Mouse (Mus musculus) embryonic facial prominence, embryonic 13.5 days (tissue): Measurements from ENCODE around the gene Zfp275. TPM values are rescaled to one million over a fixed set of nuclear protein-coding genes. Genes with fewer than 3 reads are reported as not detected.
"Not testable (repeated sequence)": the region's sequence is repeated elsewhere in the genome, so short reads cannot be mapped to it uniquely, and the experiment has no call there.

Experiments
- ATAC-seq: fragments of 200-750 bp; cut with Nextera tagmentation; 2 replicates; pipeline ENCODE4 v1.8.0; 2017; ENCODE audit warnings: low read depth; ENCODE audit not compliant: insufficient number of reproducible peaks, insufficient read depth, low FRiP score, low TSS enrichment
- H3K27ac ChIP-seq: fragments of 300-500 bp; sonication (generic); 2 replicates; pipeline ENCODE4 v1.5.1; 2015; ENCODE audit warnings: moderate library complexity, mild to moderate bottlenecking, inconsistent platforms
- H3K27me3 ChIP-seq: fragments of 300-500 bp; sonication (generic); 2 replicates; pipeline ENCODE4 v1.6.1; 2015; ENCODE audit warnings: mild to moderate bottlenecking, inconsistent platforms
- H3K36me3 ChIP-seq: fragments of 300-500 bp; sonication (generic); 2 replicates; pipeline ENCODE4 v1.6.1; 2015; ENCODE audit warnings: mild to moderate bottlenecking, inconsistent platforms
- H3K4me1 ChIP-seq: fragments of 300-500 bp; sonication (generic); 2 replicates; pipeline ENCODE4 v1.6.1; 2015; ENCODE audit warnings: inconsistent platforms
- H3K4me2 ChIP-seq: fragments of 300-500 bp; sonication (generic); 2 replicates; pipeline ENCODE4 v1.6.1; 2015; ENCODE audit warnings: moderate library complexity, mild to moderate bottlenecking, inconsistent platforms
- H3K4me3 ChIP-seq: fragments of 300-500 bp; sonication (generic); 2 replicates; pipeline ENCODE4 v1.5.1; 2015; ENCODE audit warnings: mild to moderate bottlenecking, inconsistent platforms
- H3K9ac ChIP-seq: fragments of 300-500 bp; sonication (generic); 2 replicates; pipeline ENCODE4 v1.6.1; 2015; ENCODE audit warnings: mild to moderate bottlenecking, inconsistent platforms
- H3K9me3 ChIP-seq: fragments of 300-500 bp; sonication (generic); 2 replicates; pipeline ENCODE4 v1.6.1; 2016; ENCODE audit warnings: inconsistent platforms
- WGBS: fragments of 180-500 bp; shearing (Covaris S2); methylation state at CpG from one replicate; pipeline ENCODE4 v1.1.7; 2015; ENCODE audit warnings: mixed read lengths; 5-methylcytosine and 5-hydroxymethylcytosine counted together
- polyA plus RNA-seq: library from polyadenylated mRNA; unstranded; fragments of >200 nt; fragmentation: Nextera tagmentation; extraction: Ambion mirVana; gene quantifications from 2 replicates; pipeline ENCODE4 v1.2.1, GENCODE M21; 2015

Zfp275 gene
- 14.7 and 18.0 TPM in 2 replicates for polyA plus RNA-seq

GRCm38 (mm10) chrX:73342483-73342895 lies at the start of gene Zfp275:
Zfp275 (plus strand) TSS chrX:73342621.
- peak within 1 kb of the TSS; percentile 62 for H3K4me2 ChIP-seq
- peaks cover 13% of the 10 kb centered on the region for H3K27me3 ChIP-seq
- H3K9me3 ChIP-seq, result no peaks in the 10 kb centered on the region
- H3K36me3 ChIP-seq, result no peaks in the 10 kb centered on the region
- ATAC-seq, result peak; percentile 75; the same call in 1 of the 2 replicates
- peak within 1 kb of the TSS; percentile 78 for H3K9ac ChIP-seq
- H3K4me3 ChIP-seq, result peak within 1 kb of the TSS; percentile 60
- 0 out of 2 replicates have a peak, but pooled peaks cover 3% of the 10 kb centered on the region for H3K4me1 ChIP-seq
- WGBS, result 20% methylated on average over 37 of the region's 37 CpGs
- H3K27ac ChIP-seq, result peak within 1 kb of the TSS; percentile 75

- H3K9ac ChIP-seq, H3K9me3 ChIP-seq, H3K4me3 ChIP-seq, H3K36me3 ChIP-seq, H3K4me2 ChIP-seq, ATAC-seq, H3K27ac ChIP-seq, H3K4me1 ChIP-seq, H3K27me3 ChIP-seq: not testable (repeated sequence)
- WGBS, result 90% methylated on average over 15 of the region's 17 CpGs
These were observed 49.5 kb upstream of the Zfp275 start, which contains the start of the genes Xlr5a and Xlr5c for GRCm38 (mm10) chrX:73292876-73293275. Xlr5a (minus strand) TSS chrX:73292976. Xlr5c (minus strand) TSS chrX:73292976.

GRCm38 (mm10) chrX:73295745-73296144 lies 46.7 kb upstream of the Zfp275 start:
- H3K27ac ChIP-seq, H3K4me2 ChIP-seq, H3K9ac ChIP-seq, H3K9me3 ChIP-seq, ATAC-seq, H3K36me3 ChIP-seq, H3K4me3 ChIP-seq, H3K4me1 ChIP-seq, H3K27me3 ChIP-seq: not testable (repeated sequence)
- 71% methylated on average over 10 of the region's 10 CpGs for WGBS

DNA sequence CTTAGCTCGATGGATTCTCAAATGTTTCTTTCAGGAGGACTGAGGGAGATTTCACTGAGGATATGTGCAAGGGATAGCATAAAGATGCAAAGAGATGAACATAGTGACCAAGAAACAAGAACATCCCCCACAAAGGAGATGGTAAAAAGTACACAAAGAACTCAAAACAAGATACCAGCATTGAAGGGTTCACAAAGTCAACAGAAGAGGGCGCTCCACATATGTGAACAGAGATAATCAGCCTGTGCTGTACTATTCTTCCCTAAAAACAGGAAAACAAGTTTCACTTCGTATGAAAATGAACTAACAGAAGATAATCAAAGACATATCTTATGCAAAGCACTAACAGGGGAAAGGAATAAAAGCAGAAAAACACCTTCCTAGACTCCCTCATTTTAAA lies 29.9 kb upstream of the Zfp275 start:
- Histone ChIP-seq H3K27me3 (0 out of 2 replicates have a peak, but pooled peaks cover 12% of the 10 kb centered on the region), H3K4me1 (no peaks in the 10 kb centered on the region), H3K9me3 (no peaks in the 10 kb centered on the region), H3K9ac (no peak overlapping the region), H3K4me3 (no peak overlapping the region), H3K4me2 (no peak overlapping the region), H3K27ac (no peak overlapping the region), H3K36me3 (no peaks in the 10 kb centered on the region)
- WGBS, result 36% methylated on average over 3 of the region's 3 CpGs
- ATAC-seq, result no peak

DNA sequence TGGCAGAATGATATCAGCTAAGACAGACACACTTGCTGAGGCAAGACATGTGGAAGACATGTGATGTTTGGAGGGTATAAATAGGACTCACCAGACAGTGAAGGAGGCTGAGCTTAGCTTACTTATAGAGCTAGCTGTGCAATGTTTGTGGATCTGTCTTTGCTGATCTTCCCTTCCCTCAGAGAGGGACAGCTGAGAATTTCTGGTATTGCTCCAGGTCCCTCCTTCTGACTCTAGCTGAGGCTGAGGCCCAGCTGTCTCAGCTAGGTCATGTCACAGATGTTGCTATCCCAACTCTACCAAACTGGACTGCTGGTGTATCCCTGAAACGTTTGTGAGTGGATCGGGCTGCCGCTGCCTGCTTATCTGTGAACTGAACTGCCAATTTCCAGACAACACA lies 21.4 kb upstream of the Zfp275 start:
- no peak for ATAC-seq
- no peak overlapping the region for H3K4me3 ChIP-seq

DNA sequence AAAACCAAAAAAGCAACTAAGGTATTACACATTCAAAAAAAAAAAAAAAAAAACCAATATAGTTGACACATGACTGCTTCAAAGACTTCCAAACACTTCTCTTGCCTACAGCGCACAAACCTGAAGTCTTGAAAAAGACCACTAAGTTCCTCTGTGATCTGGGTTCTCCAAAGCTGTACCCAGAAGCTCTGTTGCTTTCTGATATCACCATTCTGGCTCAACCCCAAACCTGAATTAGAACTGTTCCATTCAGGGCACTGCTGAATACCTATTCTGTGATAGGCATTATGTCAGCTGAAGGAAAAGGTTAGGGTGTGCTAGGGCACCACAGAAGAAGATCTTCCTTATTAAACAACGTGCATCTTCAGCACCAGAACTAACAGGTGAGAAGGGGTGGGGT lies 15.2 kb upstream of the Zfp275 start:
- no peaks in the 10 kb centered on the region for H3K9me3 ChIP-seq
- no peak for ATAC-seq
- H3K4me1 ChIP-seq, result no peaks in the 10 kb centered on the region
- no peak overlapping the region for H3K4me2 ChIP-seq
- WGBS, result 66% methylated on average over 2 of the region's 2 CpGs
- no peak overlapping the region for H3K4me3 ChIP-seq
- no peak overlapping the region for H3K9ac ChIP-seq
- H3K27me3 ChIP-seq, result peaks cover 7% of the 10 kb centered on the region; the same call in 1 of the 2 replicates
- no peak overlapping the region for H3K27ac ChIP-seq
- no peaks in the 10 kb centered on the region for H3K36me3 ChIP-seq

More for the DNA sequence above, 21.4 kb upstream of the Zfp275 start:
- no peak overlapping the region for H3K4me2 ChIP-seq
- no peak overlapping the region for H3K9ac ChIP-seq
- no peaks in the 10 kb centered on the region for H3K36me3 ChIP-seq
- H3K27ac ChIP-seq, result no peak overlapping the region
- H3K9me3 ChIP-seq, result no peaks in the 10 kb centered on the region
- WGBS, result 69% methylated on average over 3 of the region's 3 CpGs
- H3K27me3 ChIP-seq, result peaks cover 4% of the 10 kb centered on the region; the same call in 1 of the 2 replicates
- H3K4me1 ChIP-seq, result no peaks in the 10 kb centered on the region

GRCm38 (mm10) chrX:73333548-73333947 lies 8.9 kb upstream of the Zfp275 start:
- ATAC-seq, result no peak
- no peak overlapping the region for H3K4me3 ChIP-seq
- peaks cover 19% of the 10 kb centered on the region for H3K27me3 ChIP-seq
- H3K4me2 ChIP-seq, result no peak overlapping the region
- no peak overlapping the region for H3K9ac ChIP-seq
- no peaks in the 10 kb centered on the region for H3K9me3 ChIP-seq
- no peaks in the 10 kb centered on the region for H3K36me3 ChIP-seq
- no peak overlapping the region for H3K27ac ChIP-seq
- no peaks in the 10 kb centered on the region for H3K4me1 ChIP-seq

- H3K9me3 ChIP-seq, result no peaks in the 10 kb centered on the region
- H3K9ac ChIP-seq, result no peak within 1 kb of the TSS
- no peaks in the 10 kb centered on the region for H3K4me1 ChIP-seq
- H3K4me2 ChIP-seq, result no peak within 1 kb of the TSS
- WGBS, result 86% methylated on average over 4 of the region's 4 CpGs
- H3K27me3 ChIP-seq, result peaks cover 21% of the 10 kb centered on the region
- H3K36me3 ChIP-seq, result no peaks in the 10 kb centered on the region
- ATAC-seq, result no peak
- no peak within 1 kb of the TSS for H3K4me3 ChIP-seq
- no peak within 1 kb of the TSS for H3K27ac ChIP-seq
These were observed 5.7 kb upstream of the Zfp275 start, which contains the start of gene Gm45015 for GRCm38 (mm10) chrX:73336740-73337139. Gm45015 (minus strand) TSS chrX:73336840.

DNA sequence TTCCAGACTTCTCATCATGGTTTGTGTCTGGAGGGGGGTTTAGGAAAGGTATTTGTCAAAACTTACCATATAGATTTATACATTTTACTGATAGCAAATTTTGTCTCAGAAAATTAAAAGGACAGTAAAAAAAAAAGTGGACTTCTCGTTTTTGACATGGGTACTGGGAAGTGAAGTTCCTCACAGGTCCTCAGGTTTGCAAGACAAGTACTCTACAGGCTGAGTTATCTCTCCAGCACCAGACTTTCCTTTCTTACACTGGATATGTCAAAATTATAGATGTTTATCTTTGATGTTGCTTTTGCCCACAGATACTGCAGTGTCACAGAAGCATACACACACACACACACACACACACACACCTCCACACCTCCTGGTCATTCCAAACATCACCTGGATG lies 948 bp upstream of the Zfp275 start:
- WGBS, result 39% methylated on average over 1 of the region's 1 CpGs
- no peak for ATAC-seq
- H3K4me2 ChIP-seq, result no peak overlapping the region

DNA sequence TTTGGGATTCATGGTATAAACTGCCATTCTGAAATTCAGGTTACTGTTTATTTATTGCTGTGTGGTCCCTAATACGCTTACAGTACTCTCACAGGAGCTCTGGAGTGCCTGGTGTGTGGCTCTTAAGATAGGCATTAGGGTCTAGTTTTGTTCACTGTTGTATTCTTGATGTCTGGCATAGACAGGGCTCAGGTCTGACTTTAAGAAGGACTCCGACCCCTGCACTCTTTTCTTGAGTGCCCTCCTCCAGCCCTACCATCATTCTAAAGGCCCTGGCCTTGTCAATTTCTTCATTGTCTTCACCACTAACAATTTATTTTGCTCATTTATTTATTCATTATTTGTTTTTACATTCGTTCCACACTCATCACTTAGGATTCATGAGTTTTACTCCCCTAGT lies 353 bp upstream of the Zfp275 start:
- peak overlapping the region; percentile 62 for H3K4me2 ChIP-seq
- H3K27me3 ChIP-seq, result peaks cover 13% of the 10 kb centered on the region
- ATAC-seq, result no peak
- no peaks in the 10 kb centered on the region for H3K36me3 ChIP-seq
- peak overlapping the region; percentile 78; the same call in 1 of the 2 replicates for H3K9ac ChIP-seq
- no peak overlapping the region for H3K27ac ChIP-seq
- WGBS, result 49% methylated on average over 3 of the region's 3 CpGs
- no peaks in the 10 kb centered on the region for H3K9me3 ChIP-seq
- H3K4me1 ChIP-seq, result 0 out of 2 replicates have a peak, but pooled peaks cover 3% of the 10 kb centered on the region
- H3K4me3 ChIP-seq, result peak overlapping the region; percentile 60

More for the DNA sequence above, 948 bp upstream of the Zfp275 start:
- Histone ChIP-seq H3K9ac (no peak overlapping the region), H3K27ac (no peak overlapping the region), H3K27me3 (peaks cover 18% of the 10 kb centered on the region), H3K4me3 (no peak overlapping the region), H3K4me1 (0 out of 2 replicates have a peak, but pooled peaks cover 3% of the 10 kb centered on the region), H3K36me3 (no peaks in the 10 kb centered on the region), H3K9me3 (no peaks in the 10 kb centered on the region)

DNA sequence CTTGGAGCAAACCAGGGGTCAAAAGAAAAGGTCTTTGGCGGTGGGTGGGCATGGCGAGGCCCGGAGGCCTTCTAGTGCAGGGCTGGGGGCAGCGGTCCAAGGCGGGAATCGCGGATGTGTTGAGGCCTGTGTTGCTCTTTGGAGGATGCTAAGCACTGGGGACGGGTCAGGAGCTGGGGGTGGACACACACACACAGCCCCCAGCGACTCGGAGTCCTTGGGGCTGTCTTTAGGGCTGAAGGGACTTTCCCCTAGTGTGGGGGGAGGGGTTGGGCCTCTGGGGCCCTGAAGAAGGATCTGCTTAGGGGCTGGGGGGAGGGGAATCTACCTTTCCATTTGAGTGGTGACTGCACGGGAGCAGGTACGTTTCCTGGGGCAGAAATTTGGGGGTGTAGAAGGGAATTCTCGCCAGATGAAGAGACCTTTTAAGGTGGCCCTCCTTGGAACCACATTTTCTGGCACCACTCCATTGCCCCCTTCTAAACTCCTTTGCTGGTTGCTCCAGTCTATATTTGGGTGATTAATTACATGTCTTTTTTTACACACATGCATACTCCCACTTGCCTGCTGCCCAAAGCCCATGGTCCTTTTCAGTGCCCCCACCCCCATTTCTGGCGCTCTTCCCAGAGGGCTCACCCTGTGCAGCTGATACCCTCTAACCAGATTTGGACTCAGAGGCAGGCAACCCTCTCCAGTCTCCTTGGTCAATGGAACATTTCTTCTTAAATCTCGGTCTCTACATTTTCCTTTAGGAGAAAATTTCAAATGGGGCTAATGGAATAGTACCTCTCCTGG lies 717 bp downstream of the Zfp275 start:
- no peaks in the 10 kb centered on the region for H3K36me3 ChIP-seq
- no peak for ATAC-seq
- WGBS, result 23% methylated on average over 15 of the region's 15 CpGs
- H3K27ac ChIP-seq, result peak overlapping the region; percentile 75
- no peaks in the 10 kb centered on the region for H3K9me3 ChIP-seq
- peak overlapping the region; percentile 78 for H3K9ac ChIP-seq
- H3K4me3 ChIP-seq, result peak overlapping the region; percentile 60
- 0 out of 2 replicates have a peak, but pooled peaks cover 3% of the 10 kb centered on the region for H3K4me1 ChIP-seq
- peaks cover 13% of the 10 kb centered on the region for H3K27me3 ChIP-seq
- peak overlapping the region; percentile 62 for H3K4me2 ChIP-seq

DNA sequence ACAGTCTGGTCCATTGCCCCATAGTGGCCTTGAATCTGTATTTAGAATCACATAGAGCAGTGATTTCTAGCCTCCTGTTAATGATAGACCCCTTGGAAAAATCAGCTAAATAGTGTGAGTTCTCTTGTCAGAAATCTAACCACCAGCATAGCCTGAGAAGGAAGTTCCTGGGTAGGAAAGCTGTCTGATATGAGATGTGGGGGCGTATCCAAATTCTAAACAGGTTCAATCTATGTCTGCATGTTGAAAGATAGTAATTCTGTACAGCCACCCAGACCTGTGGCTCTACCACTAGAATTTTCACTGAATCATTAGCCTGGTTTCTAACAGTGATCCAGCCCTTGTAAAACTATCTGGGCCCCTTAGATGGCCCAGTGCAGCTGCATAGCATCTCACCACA lies 1.4 kb downstream of the Zfp275 start:
- no peaks in the 10 kb centered on the region for H3K9me3 ChIP-seq
- no peak for ATAC-seq
- H3K4me3 ChIP-seq, result no peak overlapping the region; the same call in 1 of the 2 replicates
- WGBS, result 77% methylated on average over 1 of the region's 1 CpGs
- H3K9ac ChIP-seq, result no peak overlapping the region
- 0 out of 2 replicates have a peak, but pooled peaks cover 3% of the 10 kb centered on the region for H3K4me1 ChIP-seq
- no peaks in the 10 kb centered on the region for H3K36me3 ChIP-seq
- H3K4me2 ChIP-seq, result peak overlapping the region; percentile 62
- no peak overlapping the region for H3K27ac ChIP-seq
- peaks cover 13% of the 10 kb centered on the region for H3K27me3 ChIP-seq
